Mouse (Mus musculus) midbrain, embryonic 11.5 days (tissue): ENCODE results near the gene Mfsd14b. TPM values are rescaled to one million over a fixed set of nuclear protein-coding genes. Genes with fewer than 3 reads are reported as not detected.

Experiments
- ATAC-seq: fragments of 200-750 bp; cut with Nextera tagmentation; 2 replicates; pipeline ENCODE4 v1.8.0; 2017; ENCODE audit warnings: moderate TSS enrichment, moderate library complexity; ENCODE audit not compliant: low FRiP score
- DNase-seq: peaks from one replicate; pipeline ENCODE4 v3.0.0; 2015; ENCODE audit warnings: low spot score; ENCODE audit errors: missing footprints
- H3K27ac ChIP-seq: fragments of 300-500 bp; sonication (generic); 2 replicates; pipeline ENCODE4 v1.5.1; 2014; ENCODE audit warnings: low read depth, low read length
- H3K27me3 ChIP-seq: fragments of 300-500 bp; sonication (generic); 2 replicates; pipeline ENCODE4 v1.6.1; 2014; ENCODE audit warnings: mild to moderate bottlenecking, low read length, moderate library complexity, mixed read lengths; ENCODE audit not compliant: control insufficient read depth, insufficient read depth
- H3K36me3 ChIP-seq: fragments of 300-500 bp; sonication (generic); 2 replicates; pipeline ENCODE4 v1.6.1; 2014; ENCODE audit warnings: mild to moderate bottlenecking, low read length, moderate library complexity, mixed read lengths; ENCODE audit not compliant: control insufficient read depth, insufficient read depth
- H3K4me1 ChIP-seq: fragments of 300-500 bp; sonication (generic); 2 replicates; pipeline ENCODE4 v1.6.1; 2014; ENCODE audit warnings: low read length; ENCODE audit not compliant: control insufficient read depth, insufficient read depth
- H3K4me2 ChIP-seq: fragments of 300-500 bp; sonication (generic); 2 replicates; pipeline ENCODE4 v1.6.1; 2014; ENCODE audit warnings: mild to moderate bottlenecking, moderate library complexity
- H3K4me3 ChIP-seq: fragments of 300-500 bp; sonication (generic); 2 replicates; pipeline ENCODE4 v1.5.1; 2014; ENCODE audit warnings: low read depth, low read length
- H3K9ac ChIP-seq: fragments of 300-500 bp; sonication (generic); 2 replicates; pipeline ENCODE4 v1.6.1; 2014; ENCODE audit warnings: low read length
- H3K9me3 ChIP-seq: fragments of 300-500 bp; sonication (generic); 2 replicates; pipeline ENCODE4 v1.6.1; 2016; ENCODE audit warnings: low read length; ENCODE audit not compliant: control insufficient read depth
- WGBS: fragments of 180-500 bp; shearing (Covaris S2); extraction: QIAGEN DNeasy Blood & Tissue Kit; methylation state at CpG from one replicate; pipeline ENCODE4 v1.1.7; 2014; 5-methylcytosine and 5-hydroxymethylcytosine counted together
- polyA plus RNA-seq: library from polyadenylated mRNA; unstranded; fragments of >200 nt; fragmentation: Nextera tagmentation; extraction: Ambion mirVana; gene quantifications from 2 replicates; pipeline ENCODE4 v1.2.1, GENCODE M21; 2014

The Mfsd14b gene
- polyA plus RNA-seq = 44.0 and 44.7 TPM in 2 replicates

DNA sequence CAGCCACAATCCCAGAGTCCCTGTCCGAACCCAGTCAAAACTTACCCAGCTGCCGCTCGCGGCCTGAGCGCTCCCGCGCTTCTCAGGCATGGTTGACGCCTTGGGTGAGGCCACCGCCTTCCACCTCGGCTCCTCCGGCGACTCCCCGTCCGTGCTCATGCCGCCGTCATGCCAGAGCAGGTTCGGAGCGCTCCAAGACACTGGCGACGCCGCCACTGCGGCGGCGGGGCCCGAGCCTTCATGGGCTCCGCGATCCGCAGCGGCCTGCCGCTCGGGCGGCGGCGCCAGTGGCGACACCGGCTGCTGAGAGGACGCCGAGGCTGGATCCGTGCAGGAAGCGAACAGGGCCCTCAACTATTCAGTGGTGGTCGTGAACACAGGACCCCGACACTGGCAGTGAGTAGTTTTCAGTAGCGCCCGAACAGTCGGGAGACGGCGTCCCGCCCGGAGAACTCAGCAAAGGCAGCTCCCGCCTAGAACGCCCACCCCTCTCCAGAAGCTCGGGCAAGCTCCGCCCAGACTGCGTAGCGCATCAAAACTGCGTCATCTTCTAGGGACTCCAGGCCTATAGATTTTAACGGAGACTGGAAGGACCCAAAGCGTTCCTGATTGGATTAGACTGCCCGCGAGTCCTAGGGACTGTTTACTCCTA is at the start of gene Mfsd14b:
TSS of gene Mfsd14b (minus strand) at position 517 of the 652 bp plus-strand sequence.
- Histone ChIP-seq H3K9ac (peak within 1 kb of the TSS; percentile 84), H3K4me2 (peak within 1 kb of the TSS; percentile 68), H3K4me3 (peak within 1 kb of the TSS; percentile 72), H3K27me3 (no peaks in the 10 kb centered on the region), H3K9me3 (no peaks in the 10 kb centered on the region; the same call in 1 of the 2 replicates), H3K4me1 (no peaks in the 10 kb centered on the region), H3K36me3 (no peaks in the 10 kb centered on the region), H3K27ac (peak within 1 kb of the TSS; percentile 42)
- WGBS = under 1% methylated on average over 60 of the region's 60 CpGs
- DNase-seq (peak; percentile 99), ATAC-seq (peak; percentile 99)

DNA sequence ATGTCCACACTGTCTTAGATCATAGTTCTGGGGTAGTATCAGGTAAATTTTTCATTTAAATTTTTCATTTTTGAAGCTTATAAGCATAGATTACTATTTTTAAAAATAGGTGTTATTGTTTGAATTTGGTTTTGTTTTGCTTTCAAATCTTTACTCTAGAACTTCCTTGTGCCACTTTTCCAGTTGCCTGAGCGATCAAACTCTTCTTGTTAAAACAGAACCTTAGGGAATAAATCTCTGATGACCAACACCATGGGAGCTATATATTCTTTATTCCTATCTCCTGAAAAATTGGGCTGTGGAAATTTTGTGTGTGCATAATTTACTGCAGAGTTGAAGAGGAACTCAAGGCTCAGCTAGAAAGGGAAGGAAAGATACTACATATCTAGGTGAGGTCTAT is 37.2 kb upstream of the Mfsd14b start, which contains the start of gene Olfr466:
TSS of gene Olfr466 (plus strand) at position 301 of the 400 bp plus-strand sequence.
- Histone ChIP-seq H3K4me1 (no peaks in the 10 kb centered on the region), H3K4me3 (no peak within 1 kb of the TSS), H3K9ac (no peak within 1 kb of the TSS), H3K9me3 (no peaks in the 10 kb centered on the region), H3K27ac (no peak within 1 kb of the TSS), H3K4me2 (no peak within 1 kb of the TSS), H3K27me3 (no peaks in the 10 kb centered on the region), H3K36me3 (no peaks in the 10 kb centered on the region)
- ATAC-seq (no peak), DNase-seq (no peak)
- WGBS = 74% methylated on average over 1 of the region's 1 CpGs

DNA sequence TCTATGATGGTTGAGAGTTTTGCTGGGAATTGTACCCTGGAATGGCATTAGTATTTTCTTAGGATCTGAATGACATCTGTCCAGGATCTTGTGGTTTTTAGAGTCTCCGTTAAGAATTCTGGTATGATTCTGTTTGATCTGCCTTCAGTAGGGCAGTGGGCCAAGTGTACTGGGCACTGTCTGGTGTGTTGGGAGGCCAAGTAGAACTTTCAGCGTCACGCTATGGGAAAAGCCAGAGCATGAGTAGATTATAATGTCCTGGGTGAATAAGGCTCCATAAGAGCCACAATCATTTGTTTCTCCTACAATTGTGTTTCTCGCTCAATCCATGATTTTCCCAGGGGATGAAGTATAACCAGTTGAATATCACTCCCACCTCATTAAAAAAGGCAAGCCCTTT is 25.0 kb upstream of the Mfsd14b start, which contains the start of gene Olfr465-ps1:
TSS of gene Olfr465-ps1 (plus strand) at position 301 of the 400 bp plus-strand sequence.
- ATAC-seq (no peak), DNase-seq (no peak)

DNA sequence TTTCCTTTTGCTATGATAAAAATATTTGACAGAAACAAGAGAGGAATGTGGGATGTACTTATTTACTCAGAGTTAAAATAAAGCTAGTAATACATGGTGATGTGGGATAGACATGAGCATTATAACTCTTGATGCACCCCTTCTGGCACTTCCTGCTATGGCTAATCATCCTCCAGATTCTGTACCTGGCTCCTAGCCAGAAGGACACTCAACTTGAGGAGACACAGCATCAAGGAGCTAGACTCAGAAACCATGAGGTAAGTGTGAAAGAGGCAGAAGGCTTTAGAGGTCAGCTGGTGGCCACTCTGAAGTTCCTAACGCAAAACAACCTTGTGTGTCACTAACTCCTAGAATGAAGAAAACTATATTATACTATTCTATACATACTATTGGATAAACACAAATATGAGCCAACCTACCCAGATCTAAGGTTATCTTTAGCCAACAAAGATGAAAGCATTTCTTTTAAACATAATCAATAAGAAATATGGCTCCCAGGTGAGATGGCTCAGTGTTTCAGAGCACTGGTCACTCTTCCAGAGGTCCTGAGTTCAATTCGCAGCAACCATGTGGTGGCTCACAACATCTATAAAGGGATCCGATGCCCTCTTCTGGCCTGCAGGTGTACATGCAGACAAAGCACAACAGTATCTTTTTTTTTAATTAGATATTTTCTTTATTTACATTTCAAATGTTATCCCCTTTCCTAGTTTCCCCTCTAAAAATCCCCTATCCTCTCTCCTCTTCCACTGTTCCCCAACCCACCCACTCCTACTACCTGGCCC is 14.5 kb upstream of the Mfsd14b start:
- H3K9me3 ChIP-seq = no peaks in the 10 kb centered on the region; the same call in 1 of the 2 replicates
- no peaks in the 10 kb centered on the region for H3K4me1 ChIP-seq
- no peaks in the 10 kb centered on the region for H3K27me3 ChIP-seq
- no peak overlapping the region for H3K9ac ChIP-seq
- DNase-seq (no peak), ATAC-seq (no peak)
- H3K27ac ChIP-seq = no peak overlapping the region
- no peaks in the 10 kb centered on the region for H3K36me3 ChIP-seq
- WGBS = 64% methylated on average over 3 of the region's 3 CpGs
- no peak overlapping the region for H3K4me3 ChIP-seq
- no peak overlapping the region for H3K4me2 ChIP-seq

More for the DNA sequence above, 25.0 kb upstream of the Mfsd14b start, which contains the start of gene Olfr465-ps1:
- 87% methylated on average over 4 of the region's 4 CpGs for WGBS
- no peaks in the 10 kb centered on the region for H3K9me3 ChIP-seq
- H3K9ac ChIP-seq = no peak within 1 kb of the TSS
- no peaks in the 10 kb centered on the region for H3K27me3 ChIP-seq
- H3K4me3 ChIP-seq = no peak within 1 kb of the TSS
- no peaks in the 10 kb centered on the region for H3K4me1 ChIP-seq
- H3K4me2 ChIP-seq = no peak within 1 kb of the TSS
- H3K27ac ChIP-seq = no peak within 1 kb of the TSS
- no peaks in the 10 kb centered on the region for H3K36me3 ChIP-seq

DNA sequence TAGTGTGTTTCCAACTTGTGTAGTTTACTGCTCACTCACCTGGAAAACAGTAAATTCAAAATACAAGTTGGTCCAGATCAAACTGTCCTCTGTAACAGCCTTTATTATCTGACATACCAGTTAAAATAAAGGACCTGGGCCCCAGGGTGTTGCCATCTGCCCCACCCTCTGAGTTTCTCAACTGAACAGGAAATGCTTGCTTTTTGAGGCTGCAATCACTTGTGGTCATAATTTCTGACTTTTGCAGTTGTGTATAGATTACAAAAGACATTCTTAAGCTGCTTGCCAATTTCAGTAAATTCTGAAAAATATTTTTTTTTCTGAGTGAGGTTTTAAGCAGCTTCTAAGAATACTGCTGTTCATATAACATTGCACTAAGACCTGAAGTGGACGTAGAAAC is 9.3 kb upstream of the Mfsd14b start:
- Histone ChIP-seq H3K36me3 (no peaks in the 10 kb centered on the region), H3K4me3 (no peak overlapping the region), H3K4me2 (no peak overlapping the region), H3K27me3 (no peaks in the 10 kb centered on the region), H3K9ac (no peak overlapping the region), H3K27ac (no peak overlapping the region), H3K4me1 (no peaks in the 10 kb centered on the region), H3K9me3 (no peaks in the 10 kb centered on the region)
- ATAC-seq (no peak), DNase-seq (no peak)
- WGBS = 78% methylated on average over 1 of the region's 1 CpGs

DNA sequence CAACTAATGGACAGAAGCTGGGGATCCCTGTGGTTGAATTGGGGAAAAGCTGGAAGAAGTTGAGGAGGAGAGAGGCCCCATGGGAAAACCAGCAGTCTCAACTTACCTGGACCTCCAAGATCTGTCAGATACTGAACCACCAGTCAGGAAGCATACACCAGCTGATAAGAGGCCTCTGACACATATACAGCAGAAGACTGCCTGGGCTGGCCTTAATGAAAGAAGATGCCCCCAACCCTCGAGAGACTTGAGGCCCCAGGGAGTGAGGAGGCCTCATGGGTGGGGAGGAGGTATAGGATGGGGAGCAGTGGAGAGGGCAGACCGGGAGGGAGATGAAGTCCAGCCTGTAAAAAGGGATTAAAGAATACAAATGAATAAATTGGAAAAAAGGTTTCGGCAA is 8.2 kb upstream of the Mfsd14b start:
- no peaks in the 10 kb centered on the region for H3K9me3 ChIP-seq
- ATAC-seq = no peak
- H3K27me3 ChIP-seq = no peaks in the 10 kb centered on the region
- no peak overlapping the region for H3K4me3 ChIP-seq
- H3K4me2 ChIP-seq = no peak overlapping the region
- H3K36me3 ChIP-seq = no peaks in the 10 kb centered on the region
- DNase-seq = no peak
- 65% methylated on average over 3 of the region's 3 CpGs for WGBS
- H3K9ac ChIP-seq = no peak overlapping the region
- no peaks in the 10 kb centered on the region for H3K4me1 ChIP-seq
- no peak overlapping the region for H3K27ac ChIP-seq

DNA sequence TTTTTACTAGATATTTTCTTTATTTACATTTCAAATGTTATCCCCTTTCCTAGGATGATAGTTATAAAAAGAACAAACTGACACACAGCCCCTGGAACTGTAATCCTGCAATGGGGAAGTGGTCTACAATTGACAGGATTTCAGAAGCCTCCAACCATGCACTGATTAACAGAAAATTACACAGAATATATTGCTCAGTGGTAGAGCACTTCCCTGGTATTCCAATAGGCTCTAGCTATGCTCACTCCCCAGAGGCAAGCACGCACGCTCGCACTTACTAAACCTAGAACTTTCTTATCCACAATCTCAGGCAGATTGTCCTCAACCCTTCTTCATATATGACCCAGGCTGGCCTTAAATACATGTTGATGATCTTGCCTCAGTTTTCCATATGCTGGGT is 464 bp upstream of the Mfsd14b start:
- no peak overlapping the region for H3K27ac ChIP-seq

GRCm38 (mm10) chr13:65111961-65112360 is 814 bp downstream of the Mfsd14b start:
- DNase-seq = peak; percentile 90
- WGBS = 3% methylated on average over 5 of the region's 5 CpGs
- no peaks in the 10 kb centered on the region for H3K4me1 ChIP-seq

More for the DNA sequence above, 464 bp upstream of the Mfsd14b start:
- DNase-seq (peak; percentile 88), ATAC-seq (peak; percentile 56)
- peak overlapping the region; percentile 84 for H3K9ac ChIP-seq
- H3K27me3 ChIP-seq = no peaks in the 10 kb centered on the region
- peak overlapping the region; percentile 68 for H3K4me2 ChIP-seq
- H3K36me3 ChIP-seq = no peaks in the 10 kb centered on the region
- H3K9me3 ChIP-seq = no peaks in the 10 kb centered on the region; the same call in 1 of the 2 replicates
- no peaks in the 10 kb centered on the region for H3K4me1 ChIP-seq
- peak overlapping the region; percentile 72 for H3K4me3 ChIP-seq
- WGBS = 64% methylated on average over 3 of the region's 3 CpGs

GRCm38 (mm10) chr13:65101232-65101631 is 11.5 kb downstream of the Mfsd14b start:
- no peaks in the 10 kb centered on the region for H3K36me3 ChIP-seq
- DNase-seq = no peak
- H3K9me3 ChIP-seq = peaks cover 34% of the 10 kb centered on the region
- H3K27me3 ChIP-seq = no peaks in the 10 kb centered on the region
- H3K9ac ChIP-seq = no peak overlapping the region
- ATAC-seq = no peak
- no peaks in the 10 kb centered on the region for H3K4me1 ChIP-seq
- H3K4me2 ChIP-seq = no peak overlapping the region
- no peak overlapping the region for H3K27ac ChIP-seq
- H3K4me3 ChIP-seq = no peak overlapping the region
- 96% methylated on average over 3 of the region's 3 CpGs for WGBS

More at GRCm38 (mm10) chr13:65111961-65112360, 814 bp downstream of the Mfsd14b start:
- Histone ChIP-seq H3K4me3 (peak overlapping the region; percentile 72), H3K4me2 (peak overlapping the region; percentile 68), H3K36me3 (no peaks in the 10 kb centered on the region), H3K27ac (no peak overlapping the region), H3K9me3 (no peaks in the 10 kb centered on the region; the same call in 1 of the 2 replicates), H3K9ac (peak overlapping the region; percentile 84), H3K27me3 (no peaks in the 10 kb centered on the region)
- peak; percentile 10; the same call in 1 of the 2 replicates for ATAC-seq
